Mouse (Mus musculus) kidney, postnatal 36 days (tissue): ENCODE results near the gene Gtf2h4.

Experiments
- DNase-seq, 2 experiments: peaks; one replicate each; pipeline ENCODE4 v3.0.0; 2021 to 2022; ENCODE audit warnings: mixed read lengths in 2 of 2

Gene Gtf2h4

DNA sequence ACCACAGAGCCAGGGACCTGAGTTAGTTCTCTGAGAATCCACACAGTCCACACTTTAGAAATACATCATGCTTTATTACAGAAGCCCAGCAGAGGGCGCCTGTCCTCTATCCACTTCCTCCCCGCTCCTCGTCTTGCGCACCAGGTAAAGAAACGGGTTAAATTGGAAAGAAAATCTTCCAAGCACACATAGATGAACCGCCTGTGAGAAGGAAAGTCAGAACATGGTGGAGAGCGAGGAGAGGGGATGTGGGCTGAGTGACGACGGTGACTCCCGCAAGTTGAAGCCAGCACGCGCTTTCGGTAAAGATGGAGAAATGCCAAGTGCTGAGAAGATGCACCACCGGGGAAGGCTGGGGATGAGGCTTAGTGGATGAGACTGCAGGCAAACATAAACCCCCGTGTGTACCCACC is 37.8 kb downstream of the Gtf2h4 start:
- peak; percentile 69 to 84 for DNase-seq

DNA sequence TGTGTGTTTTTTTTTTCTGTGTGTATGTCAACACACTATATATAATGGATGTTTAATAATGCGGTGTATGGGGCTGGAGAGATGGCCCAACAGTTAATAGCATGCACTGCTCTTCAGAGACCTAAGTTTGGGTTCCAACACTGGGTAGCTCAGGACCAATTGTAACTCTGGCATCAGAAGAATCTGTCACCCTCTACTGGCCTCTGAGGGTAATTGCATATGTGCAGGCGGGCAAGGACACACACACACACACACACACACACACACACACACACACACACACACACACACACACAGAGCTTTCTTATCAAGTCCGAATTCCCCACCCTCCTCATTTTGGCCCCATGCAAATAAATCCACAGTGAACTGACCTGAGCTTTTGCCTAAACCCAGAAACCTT is 38.3 kb downstream of the Gtf2h4 start:
- no peak for DNase-seq

DNA sequence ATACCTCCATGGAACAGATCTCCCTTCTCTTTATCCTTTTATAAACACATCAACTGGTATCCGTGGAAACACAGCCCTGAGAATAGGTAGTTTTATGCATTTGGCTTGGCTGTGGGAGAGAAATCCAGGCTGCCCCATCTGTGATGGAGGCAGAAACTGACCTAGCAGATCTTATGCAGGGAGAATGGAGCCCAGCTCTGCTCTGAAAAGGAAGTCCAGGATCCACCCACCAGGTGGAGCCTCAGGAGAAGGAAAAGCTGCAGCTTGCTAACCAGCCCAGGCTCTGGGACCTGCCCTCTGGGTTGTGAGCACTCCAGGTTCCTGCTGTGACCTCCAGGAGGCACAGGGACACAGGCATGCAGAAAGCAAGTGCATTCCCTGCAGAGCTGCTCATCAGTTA is 39.5 kb downstream of the Gtf2h4 start:
- DNase-seq: peak; percentile 46 to 75

DNA sequence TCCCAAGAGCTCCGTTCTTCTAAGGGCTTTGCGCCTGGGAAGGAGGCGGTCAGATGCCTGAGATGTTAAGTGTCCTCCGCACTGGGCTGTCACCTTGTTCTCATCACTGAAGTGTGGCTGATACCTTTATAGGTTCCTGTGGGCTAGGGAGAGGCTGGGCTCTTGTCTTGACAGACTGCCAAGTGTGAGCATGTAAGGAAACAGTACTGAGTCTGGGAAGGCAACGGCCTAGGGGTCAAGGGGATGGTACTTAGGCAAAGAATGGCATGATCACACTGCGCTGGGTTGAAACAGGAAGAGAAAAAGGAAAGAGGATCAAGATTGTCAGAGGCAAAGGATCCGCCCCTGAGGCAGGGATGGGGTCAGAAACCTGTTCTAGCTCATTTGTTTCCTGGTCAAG is 47.0 kb downstream of the Gtf2h4 start, which contains the start of gene Gm9573:
TSS of gene Gm9573 (minus strand) at position 101 of the 400 bp plus-strand sequence.
- DNase-seq: no peak
